Mouse (Mus musculus) brain, embryonic 14.5 days (tissue): Measurements from ENCODE around the gene Insl3.

Source experiments
- CTCF ChIP-seq: fragments of 200-500 bp; IDR thresholded peaks from 2 replicates; pipeline ENCODE4 v1.5.1; 2012; ENCODE audit warnings: inconsistent platforms, mild to moderate bottlenecking, moderate library complexity, borderline replicate concordance; ENCODE audit not compliant: insufficient read depth, insufficient read length; ENCODE audit errors: extremely low read depth
- POLR2A ChIP-seq: fragments of 200-500 bp; IDR thresholded peaks from 2 replicates; pipeline ENCODE4 v1.6.1; 2012; ENCODE audit warnings: mild to moderate bottlenecking, inconsistent platforms, borderline replicate concordance; ENCODE audit not compliant: poor library complexity, insufficient read depth, insufficient read length, severe bottlenecking; ENCODE audit errors: extremely low read depth

DNA sequence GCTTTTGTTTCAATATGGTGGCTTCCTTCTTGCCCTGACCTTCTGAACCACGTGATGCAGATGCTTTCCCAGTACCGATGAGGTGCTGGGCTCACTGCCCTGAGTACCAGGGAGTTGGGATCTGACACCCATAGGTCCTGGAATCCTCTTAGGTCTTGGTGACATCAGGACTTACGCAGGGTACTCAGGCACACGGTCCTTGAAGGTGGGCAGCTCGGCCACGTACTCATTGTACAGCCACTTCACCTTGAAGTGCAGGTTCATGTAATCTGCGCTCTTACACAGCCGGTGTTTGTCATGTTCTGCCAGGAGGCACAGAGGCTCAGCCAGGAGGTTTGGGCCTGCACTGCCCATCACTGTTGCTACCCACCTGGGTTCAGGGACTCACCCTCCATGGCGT lies 43.5 kb upstream of the Insl3 start:
- TF ChIP-seq POLR2A = no peak
- TF ChIP-seq CTCF = no peak
